Mouse (Mus musculus): ENCODE results near the gene Acads.

DNA sequence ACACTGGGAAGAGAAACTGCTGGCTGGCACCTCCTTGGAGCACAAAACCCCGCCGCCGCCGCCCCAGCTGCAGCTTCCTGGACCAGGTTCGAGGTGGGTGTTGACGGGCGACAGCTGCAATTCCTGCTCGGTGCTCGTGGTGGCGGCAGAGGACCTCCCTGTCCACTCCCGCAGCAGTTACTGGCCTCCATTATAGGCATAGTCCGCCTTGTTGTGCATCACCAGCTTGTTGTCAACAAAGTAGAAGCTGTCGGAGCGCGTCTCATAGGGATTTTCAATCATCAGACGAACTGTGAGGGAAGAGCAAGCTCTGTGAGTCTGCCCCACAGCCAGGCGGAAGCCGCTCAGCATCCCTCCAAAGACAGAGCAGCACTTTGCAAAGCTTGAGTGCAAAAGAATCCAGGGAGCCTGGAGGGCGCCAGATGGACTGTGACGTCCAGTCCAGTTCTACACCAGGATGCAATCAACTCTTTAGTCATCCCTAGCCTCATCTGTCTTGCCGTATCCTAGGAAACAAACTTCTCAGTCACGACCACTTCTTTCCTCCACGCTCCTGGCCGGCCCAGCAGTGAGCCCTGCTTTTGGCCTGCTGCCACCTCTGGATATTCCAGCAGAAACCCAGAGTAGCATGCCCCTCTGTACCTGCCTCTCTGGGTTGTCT is 6.2 kb upstream of the Acads start:
- TF ChIP-seq POLR2A (IDR thresholded peaks at IDR 0.05; ENCODE audit: insufficient read length, low read depth): no peak
- TF ChIP-seq USF1 (IDR thresholded peaks at IDR 0.05; ENCODE audit: low read depth): no peak
